Mouse (Mus musculus): Measurements from ENCODE around the gene Cd164. TPM values are rescaled to one million over a fixed set of nuclear protein-coding genes. Genes with fewer than 3 reads are reported as not detected.

Gene Cd164
- total RNA-seq, 2 experiments from 2014 or later, result 221 to 227 TPM

- DNase-seq (ENCODE audit: low spot score in 2 of 2), result no peak
Observed at GRCm38 (mm10) chr10:41491111-41491510, 28.1 kb upstream of the Cd164 start.

GRCm38 (mm10) chr10:41500941-41501340 lies 18.3 kb upstream of the Cd164 start:
- no peak for DNase-seq (ENCODE audit: low spot score in 2 of 2)

GRCm38 (mm10) chr10:41504996-41505395 lies 14.2 kb upstream of the Cd164 start:
- DNase-seq (ENCODE audit: low spot score in 2 of 2), result no peak

GRCm38 (mm10) chr10:41505446-41505845 lies 13.8 kb upstream of the Cd164 start:
- DNase-seq (ENCODE audit: low spot score in 2 of 2), result peak in 1 of 2 experiments; percentile 67

- DNase-seq (ENCODE audit: low spot score in 2 of 2), result no peak
Observed at GRCm38 (mm10) chr10:41509160-41509559, 10.1 kb upstream of the Cd164 start.

GRCm38 (mm10) chr10:41514301-41514700 lies 4.9 kb upstream of the Cd164 start:
- DNase-seq (ENCODE audit: low spot score in 2 of 2), result no peak

- DNase-seq (ENCODE audit: low spot score in 2 of 2), result no peak
Observed at GRCm38 (mm10) chr10:41514921-41515320, 4.3 kb upstream of the Cd164 start.

GRCm38 (mm10) chr10:41518508-41518980 lies 670 bp upstream of the Cd164 start:
- DNase-seq (ENCODE audit: low spot score in 2 of 2), result peak; percentile 30 to 68

- peak; percentile 32 to 65 for DNase-seq (ENCODE audit: low spot score in 2 of 2)
Observed at GRCm38 (mm10) chr10:41519640-41520409, 611 bp downstream of the Cd164 start.

GRCm38 (mm10) chr10:41520410-41520673 lies 1.1 kb downstream of the Cd164 start:
- DNase-seq (ENCODE audit: low spot score in 2 of 2), result no peak

GRCm38 (mm10) chr10:41523386-41523785 lies 4.2 kb downstream of the Cd164 start:
- no peak for DNase-seq (ENCODE audit: low spot score in 2 of 2)

- no peak for DNase-seq (ENCODE audit: low spot score in 2 of 2)
Observed at GRCm38 (mm10) chr10:41525696-41526095, 6.5 kb downstream of the Cd164 start.

GRCm38 (mm10) chr10:41529972-41530371 lies 10.8 kb downstream of the Cd164 start:
- no peak for DNase-seq (ENCODE audit: low spot score in 2 of 2)

- DNase-seq (ENCODE audit: low spot score in 2 of 2), result no peak
Observed at GRCm38 (mm10) chr10:41535991-41536390, 16.8 kb downstream of the Cd164 start.

- no peak for DNase-seq (ENCODE audit: low spot score in 2 of 2)
Observed at GRCm38 (mm10) chr10:41536714-41537113, 17.5 kb downstream of the Cd164 start.

- no peak for DNase-seq (ENCODE audit: low spot score in 2 of 2)
Observed at GRCm38 (mm10) chr10:41537226-41537982, 18.2 kb downstream of the Cd164 start.

GRCm38 (mm10) chr10:41537983-41538330 lies 18.7 kb downstream of the Cd164 start:
- DNase-seq (ENCODE audit: low spot score in 2 of 2), result no peak

- no peak for DNase-seq (ENCODE audit: low spot score in 2 of 2)
Observed at GRCm38 (mm10) chr10:41538986-41539385, 19.8 kb downstream of the Cd164 start.

GRCm38 (mm10) chr10:41542057-41542456 lies 22.8 kb downstream of the Cd164 start:
- no peak for DNase-seq (ENCODE audit: low spot score in 2 of 2)

- DNase-seq (ENCODE audit: low spot score in 2 of 2), result no peak
Observed at GRCm38 (mm10) chr10:41543439-41543838, 24.2 kb downstream of the Cd164 start.

GRCm38 (mm10) chr10:41543844-41544243 lies 24.6 kb downstream of the Cd164 start:
- no peak for DNase-seq (ENCODE audit: low spot score in 2 of 2)

GRCm38 (mm10) chr10:41544481-41545190 lies 25.4 kb downstream of the Cd164 start:
- no peak for DNase-seq (ENCODE audit: low spot score in 2 of 2)
